Mouse (Mus musculus) heart, adult 18-20 months (tissue): ENCODE results near the gene Bbs1. TPM values are rescaled to one million over a fixed set of nuclear protein-coding genes. Genes with fewer than 3 reads are reported as not detected.
"Not testable (repeated sequence)": the region's sequence is repeated elsewhere in the genome, so short reads cannot be mapped to it uniquely, and the experiment has no call there.

Experiments used
- DNase-seq, 2 experiments: peaks; one replicate each; pipeline ENCODE4 v3.0.0; 2021 to 2022; ENCODE audit warnings: mixed read lengths in 1 of 2
- total RNA-seq, 2 experiments: library from RNA; stranded (reverse); gene quantifications; 2 replicates each; pipeline ENCODE4 v1.2.3; 2021

Bbs1 gene
- total RNA-seq, 2 experiments from 2014 or later = 2.8 to 3.1 TPM

GRCm38 (mm10) chr19:4883961-4884360, 22.5 kb downstream of the Bbs1 start:
- DNase-seq = no peak

GRCm38 (mm10) chr19:4879324-4879703, 27.1 kb downstream of the Bbs1 start:
- no peak for DNase-seq

- DNase-seq = peak; percentile 96 to 99
Observed at GRCm38 (mm10) chr19:4878405-4879323, 27.8 kb downstream of the Bbs1 start, which contains the start of gene Zdhhc24. Zdhhc24 (plus strand) TSS chr19:4878668.

DNA sequence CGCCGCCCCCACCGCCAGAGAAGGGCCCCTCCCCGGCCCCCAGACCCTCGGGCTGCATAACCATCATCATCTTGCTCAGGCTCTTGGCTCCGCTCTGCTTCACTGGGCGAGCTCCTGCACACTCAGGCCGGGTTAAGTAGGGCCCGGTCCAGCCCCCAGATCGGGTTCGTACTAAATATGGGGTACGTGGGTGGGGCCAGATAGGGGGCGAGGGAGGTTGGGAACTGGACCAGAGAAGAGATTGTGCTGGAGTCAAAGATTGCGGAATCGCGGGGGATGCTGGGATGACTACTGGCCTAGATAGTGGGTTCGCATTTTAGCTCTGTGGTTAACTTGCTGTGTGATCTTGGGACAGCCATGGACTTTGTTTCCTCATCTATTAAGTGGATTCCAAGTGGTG, 28.6 kb downstream of the Bbs1 start, which contains the start of gene Actn3:
TSS of gene Actn3 (minus strand) at position 125 of the 400 bp plus-strand sequence.
- DNase-seq = peak; percentile 52 to 64

DNA sequence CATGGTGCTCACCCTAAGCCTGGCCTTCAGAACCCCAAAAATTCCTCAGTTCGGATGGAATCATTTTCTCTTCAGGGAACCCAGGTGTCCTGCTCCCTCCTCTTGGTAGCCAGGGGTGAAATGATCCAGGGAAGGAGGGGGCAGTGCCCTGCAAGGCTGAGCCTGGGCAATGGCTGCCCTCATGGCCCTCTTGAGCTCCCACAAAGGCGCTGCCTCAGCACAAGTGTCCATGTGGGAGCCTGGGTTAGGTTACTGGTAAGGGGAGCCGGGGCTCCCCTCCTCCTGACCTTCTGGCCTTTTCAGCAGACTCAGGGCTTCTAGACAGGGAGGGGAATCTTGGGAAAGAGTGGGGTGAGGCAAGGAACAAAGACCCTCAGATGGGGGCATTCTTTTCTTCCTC, 29.7 kb downstream of the Bbs1 start:
- DNase-seq = no peak

DNA sequence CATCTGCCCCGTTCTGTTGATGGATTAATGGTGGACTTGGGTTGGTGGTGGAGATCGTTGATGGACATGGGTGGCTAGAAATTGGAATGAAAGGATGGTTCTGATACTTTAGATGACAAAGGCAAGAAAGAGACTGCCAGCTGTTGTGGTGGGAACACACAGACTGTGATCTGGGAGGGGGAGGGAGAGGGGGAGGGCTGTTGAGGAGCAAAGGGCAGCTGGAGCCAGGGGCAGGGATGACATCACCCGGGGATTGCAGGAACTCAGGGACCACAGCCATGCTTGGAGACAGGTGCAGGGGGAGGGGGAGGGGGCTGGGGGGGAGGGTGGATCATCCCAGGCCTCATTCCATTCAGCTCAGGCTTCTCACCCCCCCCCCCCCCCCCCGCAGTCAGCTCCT, 30.2 kb downstream of the Bbs1 start:
- DNase-seq = no peak

- DNase-seq = not testable (repeated sequence)
Observed at GRCm38 (mm10) chr19:4874613-4875012, 31.8 kb downstream of the Bbs1 start.

GRCm38 (mm10) chr19:4865147-4865546, 41.3 kb downstream of the Bbs1 start:
- DNase-seq = no peak

- no peak for DNase-seq
Observed at GRCm38 (mm10) chr19:4863048-4863447, 43.4 kb downstream of the Bbs1 start.

- no peak for DNase-seq
Observed at GRCm38 (mm10) chr19:4859081-4859480, 47.3 kb downstream of the Bbs1 start.

DNA sequence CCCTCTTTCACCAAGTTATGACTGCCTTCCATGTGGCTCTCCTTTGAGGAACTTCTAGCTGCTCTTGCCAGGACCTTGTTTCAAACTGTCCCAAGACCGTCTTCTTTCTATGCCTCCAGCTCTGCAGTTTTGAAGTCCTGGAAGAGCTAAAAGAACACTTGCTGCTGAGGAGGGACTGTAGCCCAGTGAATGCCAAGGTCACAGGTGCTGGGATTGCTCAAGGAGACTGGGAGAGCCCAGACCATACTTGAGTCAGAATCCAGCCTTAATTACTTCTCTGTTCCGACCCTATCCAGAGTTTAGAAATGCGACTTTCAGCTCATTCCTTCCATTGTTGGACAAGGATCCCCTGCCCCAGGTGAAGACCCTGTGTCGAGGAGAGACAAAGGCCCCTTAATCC, 50.5 kb downstream of the Bbs1 start:
- DNase-seq = no peak

DNA sequence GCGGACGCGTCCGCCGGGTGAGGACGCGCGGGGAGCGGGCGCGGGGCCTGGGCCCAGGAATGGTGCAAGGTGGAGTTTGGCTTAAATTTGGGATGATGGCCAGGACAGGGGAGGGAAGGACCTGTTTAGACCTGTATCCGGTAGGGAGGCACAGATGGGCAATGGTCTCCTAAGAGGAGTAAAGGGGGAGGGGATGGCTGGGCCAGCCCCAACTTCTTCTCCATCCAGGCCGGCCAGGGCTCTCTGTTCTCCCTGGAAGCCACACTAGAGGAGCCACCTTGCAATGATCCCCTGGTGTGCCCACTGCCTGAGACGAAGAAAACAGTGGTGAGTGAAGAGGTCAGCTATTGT, 51.0 kb downstream of the Bbs1 start:
- DNase-seq = no peak

DNA sequence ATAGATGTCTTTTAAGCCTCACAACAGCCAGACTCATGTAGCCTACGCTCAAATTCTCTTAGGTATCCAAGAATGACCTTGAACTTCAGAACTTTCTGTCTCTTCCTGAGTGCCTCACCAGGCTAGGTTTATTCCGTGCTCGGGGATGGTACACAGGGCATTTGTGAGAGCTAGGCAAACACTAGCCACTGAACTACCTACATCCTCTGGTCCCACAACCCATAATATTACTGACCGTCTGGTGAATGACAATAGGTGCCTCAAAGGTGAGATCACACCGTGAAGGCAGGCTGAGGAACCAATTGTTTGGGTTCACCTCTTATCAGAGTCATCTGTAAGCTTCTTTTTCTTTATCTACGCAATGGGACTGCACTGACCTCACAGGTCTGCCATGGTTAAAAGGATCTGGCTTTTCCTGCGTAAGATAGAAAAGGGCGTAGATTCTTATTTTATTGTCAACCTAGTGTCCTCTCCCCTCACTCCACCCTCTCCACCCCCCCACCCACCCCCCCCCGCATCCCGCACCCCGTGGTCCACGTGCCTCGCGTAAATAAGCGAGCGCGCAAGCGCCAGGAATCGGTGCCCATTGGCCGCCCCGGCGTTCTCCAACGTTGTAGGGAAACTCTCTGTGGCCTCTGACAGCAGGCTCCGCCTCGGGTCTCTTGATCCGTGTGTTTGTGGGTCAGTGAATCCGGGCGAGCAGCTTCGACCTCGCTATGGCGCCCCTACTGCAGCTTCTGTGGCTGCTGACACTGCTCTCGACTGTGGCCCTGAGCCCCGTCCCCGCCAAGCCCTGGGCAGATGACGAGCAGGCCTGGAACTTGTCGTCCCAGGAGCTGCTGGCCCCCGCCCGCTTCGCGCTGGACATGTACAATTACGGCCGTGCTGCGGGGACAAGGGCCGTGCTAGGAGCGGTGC, 51.6 kb downstream of the Bbs1 start, which contains the start of gene Ctsf:
TSS of gene Ctsf (plus strand) at position 579 of the 918 bp plus-strand sequence.
- peak; percentile 93 to 95 for DNase-seq

DNA sequence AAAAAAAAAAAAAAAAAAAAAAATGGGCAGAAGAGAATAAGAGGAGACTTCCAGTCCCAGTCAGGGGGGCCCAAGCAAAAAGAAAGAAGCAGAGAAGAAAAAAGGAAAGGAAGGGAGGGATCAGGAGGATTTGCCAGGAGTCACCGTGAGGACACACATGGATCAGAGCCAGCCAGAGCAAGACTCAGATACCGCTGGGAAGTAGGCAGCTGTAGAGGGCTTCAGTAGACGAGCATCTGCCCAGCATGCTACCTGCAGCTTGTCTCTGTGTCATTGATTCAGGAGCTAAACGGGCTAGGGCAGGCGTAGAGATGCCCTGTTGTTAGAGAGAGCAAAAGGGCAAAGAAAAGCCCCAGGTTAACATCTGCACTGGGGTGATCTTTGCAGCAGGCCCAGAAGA, 56.1 kb downstream of the Bbs1 start:
- no peak for DNase-seq

GRCm38 (mm10) chr19:4849800-4850199, 56.6 kb downstream of the Bbs1 start:
- DNase-seq = no peak

DNA sequence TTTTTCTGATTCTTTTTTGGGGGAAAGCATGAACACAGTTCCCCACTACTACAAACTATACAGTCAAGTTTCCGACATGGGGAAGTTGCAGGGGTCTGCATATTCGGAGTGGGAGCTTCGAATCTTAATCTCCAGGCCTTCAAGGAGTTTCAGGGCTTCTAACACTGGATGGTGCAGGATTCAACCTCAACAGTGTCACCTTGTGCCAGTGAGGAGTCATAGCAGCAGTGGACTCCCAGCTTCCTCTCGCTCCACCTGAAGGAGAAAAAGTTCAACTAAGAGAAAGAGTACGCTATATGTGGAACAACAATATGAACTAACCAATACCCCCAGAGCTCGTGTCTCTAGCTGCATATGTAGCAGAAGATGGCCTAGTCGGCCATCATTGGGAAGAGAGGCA, 58.9 kb downstream of the Bbs1 start:
- DNase-seq = peak in 1 of 2 experiments; percentile 30

DNA sequence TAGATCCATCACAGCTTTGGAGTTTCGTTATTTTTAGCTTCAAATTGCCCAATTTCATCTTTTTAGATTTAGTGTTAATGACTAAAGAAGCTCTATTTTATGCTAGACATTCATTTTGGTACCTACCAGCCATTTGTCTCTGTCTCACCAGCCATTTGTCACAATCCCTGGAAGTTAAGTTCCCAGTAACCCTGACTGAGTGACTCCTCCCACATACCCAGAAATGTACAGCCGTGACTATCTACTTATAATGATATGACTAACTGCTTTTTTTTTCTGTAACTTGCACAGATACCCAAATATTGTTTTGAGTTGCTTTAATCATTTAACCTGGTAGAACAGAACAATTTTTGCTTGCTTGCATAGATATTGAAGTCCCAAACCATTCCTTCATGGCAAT, 60.6 kb downstream of the Bbs1 start:
- DNase-seq = no peak

DNA sequence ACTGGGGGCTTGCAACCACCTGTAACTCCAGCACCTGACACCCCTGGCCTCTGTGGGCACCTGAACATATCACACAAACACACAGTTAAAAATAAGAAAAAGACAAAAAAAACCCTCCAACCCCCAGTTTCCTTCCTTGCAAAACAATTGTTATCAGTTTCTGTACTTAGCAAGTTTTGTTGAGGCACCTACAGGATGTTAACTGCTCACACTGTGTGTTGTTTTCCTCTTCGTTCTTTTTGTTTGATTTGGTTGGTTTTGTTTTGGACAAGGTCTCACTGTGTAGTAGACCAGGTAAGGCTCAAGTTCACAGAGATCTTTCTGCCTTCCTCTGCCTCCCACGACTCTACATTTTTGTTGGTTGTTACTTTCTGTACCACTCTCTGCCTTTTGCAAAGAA, 63.8 kb downstream of the Bbs1 start:
- no peak for DNase-seq

DNA sequence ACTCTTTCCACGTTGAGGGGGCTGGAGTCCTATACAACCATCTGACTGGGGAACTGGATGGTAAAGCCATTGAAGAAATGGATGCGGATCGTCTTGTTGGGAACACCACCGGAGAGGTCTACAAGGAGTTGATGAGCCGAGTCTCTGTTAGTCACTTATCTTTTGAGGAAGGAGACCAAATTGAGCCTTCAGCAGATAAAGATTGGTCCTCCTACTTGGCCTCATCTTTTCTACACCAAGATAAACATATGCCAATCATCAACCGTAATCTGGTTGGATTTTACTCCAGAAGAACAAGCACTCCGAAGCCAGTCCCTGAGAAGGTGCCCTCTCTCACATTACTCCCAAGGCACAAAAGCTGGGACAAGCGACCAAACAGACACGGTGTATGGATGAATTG, 65.6 kb downstream of the Bbs1 start:
- no peak for DNase-seq

GRCm38 (mm10) chr19:4839149-4839548, 67.3 kb downstream of the Bbs1 start, which contains the start of the genes Ccs and Ccdc87:
Ccs (minus strand) TSS chr19:4839332.
Ccdc87 (plus strand) TSS chr19:4839366.
- peak; percentile 97 to 98 for DNase-seq

GRCm38 (mm10) chr19:4838526-4839140, 67.8 kb downstream of the Bbs1 start:
- no peak for DNase-seq

DNA sequence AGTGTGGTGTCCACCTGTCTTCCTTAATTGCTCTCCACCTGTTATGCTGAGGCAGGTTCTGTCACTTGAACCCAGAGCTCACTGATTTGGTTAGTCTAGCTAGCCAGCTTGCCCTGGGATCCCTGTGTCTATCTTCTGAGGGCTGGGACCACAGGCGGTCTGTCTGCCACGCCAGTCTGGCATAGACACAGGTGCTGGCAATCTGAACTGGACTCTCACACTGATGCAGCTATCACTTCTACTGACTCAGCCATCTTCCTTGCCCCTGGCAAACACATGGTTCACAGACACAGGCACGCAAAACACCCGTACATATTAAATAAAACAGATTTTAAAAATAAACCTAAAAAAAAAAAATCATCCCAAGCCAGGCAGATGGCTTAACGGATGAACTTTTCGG, 69.4 kb downstream of the Bbs1 start:
- no peak for DNase-seq
